19 mouse cellular contexts compared by ENCODE assay signal in genomic region chr1:36665165-36665723, GRCm38 (mm10). TPM values are rescaled to one million over a fixed set of nuclear protein-coding genes. Genes with fewer than 3 reads are reported as not detected.
DNase-seq lines count a peak whose midpoint lies in the region; ATAC-seq and TF ChIP-seq lines count a peak whose summit lies in the region.
"Had no signal": no experiment of that assay in that cellular context is flagged by ENCODE, and none has a peak within 500 bp of the region (broad histone marks: within the 10 kb centered on the region; RNA-seq: fewer than 3 reads in every experiment).

No protein-coding gene starts in this region.

- no peak overlapping the region for H3K27ac ChIP-seq in lung, embryonic 16.5 days (ENCODE audit: low read length)
- H3K27ac ChIP-seq in kidney, postnatal 0 days, result peak overlapping the region; percentile 75
- H3K27ac ChIP-seq in stomach, embryonic 16.5 days (ENCODE audit: low read length), result peak overlapping the region; percentile 71
- no peak overlapping the region for H3K27ac ChIP-seq in midbrain, postnatal 0 days (ENCODE audit: low read depth, low read length)
- H3K27ac ChIP-seq: forebrain, embryonic 12.5 days; hindbrain, embryonic 15.5 days; left cerebral cortex, adult 2 months; limb, embryonic 15.5 days; midbrain, embryonic 13.5 days had no signal

- no peak for TF ChIP-seq CTCF in kidney, postnatal 0 days (IDR thresholded peaks at IDR 0.05; ENCODE audit: low read depth)
- no peak for TF ChIP-seq CTCF in midbrain, postnatal 0 days (IDR thresholded peaks at IDR 0.05)

- no peak for DNase-seq in lung, postnatal 25 days (ENCODE audit: low spot score)
- DNase-seq in embryo, embryonic 10 days (ENCODE audit: low spot score), result peak; percentile 61
- peak; percentile 77 for DNase-seq in kidney, postnatal 0 days (ENCODE audit: low spot score)
- DNase-seq in midbrain, postnatal 0 days (ENCODE audit: low spot score), result no peak
- DNase-seq in natural killer cell, adult 2 months (ENCODE audit: low spot score in 2 of 2), result no peak
- DNase-seq: adrenal gland, adult 2 months; heart, adult 11 months had no signal

- no peaks in the 10 kb centered on the region for H3K9me3 ChIP-seq in lung, embryonic 16.5 days (ENCODE audit: control insufficient read depth, low read length)
- H3K9me3 ChIP-seq in kidney, postnatal 0 days (replicated peaks; ENCODE audit: low read length), result no peaks in the 10 kb centered on the region
- H3K9me3 ChIP-seq in stomach, embryonic 16.5 days (replicated peaks; ENCODE audit: control insufficient read depth, low read length), result no peaks in the 10 kb centered on the region
- no peaks in the 10 kb centered on the region for H3K9me3 ChIP-seq in midbrain, postnatal 0 days (ENCODE audit: low read length)
- H3K9me3 ChIP-seq: forebrain, embryonic 12.5 days; hindbrain, embryonic 15.5 days; limb, embryonic 15.5 days; midbrain, embryonic 13.5 days had no signal

- no peaks in the 10 kb centered on the region for H3K36me3 ChIP-seq in lung, embryonic 16.5 days (ENCODE audit: control insufficient read depth, insufficient read depth, low read length)
- no peaks in the 10 kb centered on the region for H3K36me3 ChIP-seq in kidney, postnatal 0 days (ENCODE audit: insufficient read depth, low read length)
- no peaks in the 10 kb centered on the region for H3K36me3 ChIP-seq in stomach, embryonic 16.5 days (ENCODE audit: control insufficient read depth, insufficient read depth, low read length)
- no peaks in the 10 kb centered on the region for H3K36me3 ChIP-seq in midbrain, postnatal 0 days (ENCODE audit: insufficient read depth, low read length)
- H3K36me3 ChIP-seq: forebrain, embryonic 12.5 days; hindbrain, embryonic 15.5 days; limb, embryonic 15.5 days; midbrain, embryonic 13.5 days had no signal

- no peak overlapping the region for H3K4me3 ChIP-seq in lung, embryonic 16.5 days (ENCODE audit: low read length)
- no peak overlapping the region for H3K4me3 ChIP-seq in kidney, postnatal 0 days (replicated peaks; ENCODE audit: low read depth, low read length)
- H3K4me3 ChIP-seq in stomach, embryonic 16.5 days (replicated peaks; ENCODE audit: low read length), result no peak overlapping the region
- no peak overlapping the region for H3K4me3 ChIP-seq in midbrain, postnatal 0 days (ENCODE audit: low read depth, low read length)
- H3K4me3 ChIP-seq: forebrain, embryonic 12.5 days; hindbrain, embryonic 15.5 days; left cerebral cortex, adult 2 months; limb, embryonic 15.5 days; midbrain, embryonic 13.5 days had no signal

- WGBS in lung, embryonic 16.5 days, result 60% methylated on average over 11 of the region's 11 CpGs
- 48% methylated on average over 11 of the region's 11 CpGs for WGBS in kidney, postnatal 0 days
- 60% methylated on average over 11 of the region's 11 CpGs for WGBS in stomach, embryonic 16.5 days
- 71% methylated on average over 11 of the region's 11 CpGs for WGBS in midbrain, postnatal 0 days

- H3K27me3 ChIP-seq in lung, embryonic 16.5 days (ENCODE audit: control insufficient read depth, insufficient read depth, low read depth, low read length), result no peaks in the 10 kb centered on the region
- no peaks in the 10 kb centered on the region for H3K27me3 ChIP-seq in kidney, postnatal 0 days (ENCODE audit: insufficient read depth, low read length)
- H3K27me3 ChIP-seq in stomach, embryonic 16.5 days (ENCODE audit: control insufficient read depth, insufficient read depth, low read length), result no peaks in the 10 kb centered on the region
- no peaks in the 10 kb centered on the region for H3K27me3 ChIP-seq in midbrain, postnatal 0 days (ENCODE audit: insufficient read depth, low read length)
- H3K27me3 ChIP-seq: forebrain, embryonic 12.5 days; hindbrain, embryonic 15.5 days; limb, embryonic 15.5 days; midbrain, embryonic 13.5 days had no signal

- 0 out of 2 replicates have a peak, but pooled peaks have one; percentile 15 for ATAC-seq in lung, embryonic 16.5 days (ENCODE audit: low read depth)
- ATAC-seq in kidney, postnatal 0 days (replicated peaks; ENCODE audit: low FRiP score, low read depth), result peak; percentile 85
- ATAC-seq in stomach, embryonic 16.5 days (ENCODE audit: insufficient read depth, low FRiP score), result peak; percentile 65; the same call in 1 of the 2 replicates
- no peak for ATAC-seq in midbrain, postnatal 0 days (ENCODE audit: low FRiP score)
- ATAC-seq: CD4-positive, CD25-positive, alpha-beta regulatory T cell, adult 4 months; midbrain, embryonic 13.5 days had no signal

- peaks cover 4% of the 10 kb centered on the region; the same call in 1 of the 2 replicates for H3K4me1 ChIP-seq in lung, embryonic 16.5 days (replicated peaks; ENCODE audit: control insufficient read depth, insufficient read depth, low read length)
- H3K4me1 ChIP-seq in kidney, postnatal 0 days (replicated peaks; ENCODE audit: insufficient read depth, low read length), result peaks cover 11% of the 10 kb centered on the region; the same call in 1 of the 2 replicates
- no peaks in the 10 kb centered on the region for H3K4me1 ChIP-seq in stomach, embryonic 16.5 days (ENCODE audit: control insufficient read depth, insufficient read depth, low read length)
- no peaks in the 10 kb centered on the region for H3K4me1 ChIP-seq in midbrain, postnatal 0 days (ENCODE audit: insufficient read depth, low read length)
- H3K4me1 ChIP-seq: forebrain, embryonic 12.5 days; hindbrain, embryonic 15.5 days; limb, embryonic 15.5 days; midbrain, embryonic 13.5 days had no signal

- no peak overlapping the region for H3K4me2 ChIP-seq in lung, embryonic 16.5 days (ENCODE audit: low read depth, low read length)
- H3K4me2 ChIP-seq in kidney, postnatal 0 days (ENCODE audit: low read length), result no peak overlapping the region
- H3K4me2 ChIP-seq in stomach, embryonic 16.5 days (ENCODE audit: low read depth, low read length), result no peak overlapping the region
- no peak overlapping the region for H3K4me2 ChIP-seq in midbrain, postnatal 0 days (ENCODE audit: low read depth, low read length, poor library complexity, severe bottlenecking)
- H3K4me2 ChIP-seq: forebrain, embryonic 12.5 days; hindbrain, embryonic 15.5 days; limb, embryonic 15.5 days; midbrain, embryonic 13.5 days had no signal

- no peak overlapping the region for H3K9ac ChIP-seq in lung, embryonic 16.5 days (ENCODE audit: low read length)
- H3K9ac ChIP-seq in kidney, postnatal 0 days (ENCODE audit: low read depth, low read length), result no peak overlapping the region
- H3K9ac ChIP-seq in stomach, embryonic 16.5 days (ENCODE audit: low read length), result no peak overlapping the region
- no peak overlapping the region for H3K9ac ChIP-seq in midbrain, postnatal 0 days (replicated peaks; ENCODE audit: low read length, poor library complexity, severe bottlenecking)
- H3K9ac ChIP-seq: forebrain, embryonic 12.5 days; hindbrain, embryonic 15.5 days; limb, embryonic 15.5 days; midbrain, embryonic 13.5 days had no signal

RNA-seq across cellular contexts. Expression of gene Fam178b, which starts 17.7 kb away (rescaled TPM):
- 4.4 and 5.5 TPM in 2 replicates for polyA plus RNA-seq in lung, embryonic 16.5 days (2015; fragmentation: Nextera tagmentation; extraction: Ambion mirVana)
- 1.0 and 1.6 TPM in 2 replicates for polyA plus RNA-seq in kidney, postnatal 0 days (2015; fragmentation: Nextera tagmentation; extraction: Ambion mirVana)
- polyA plus RNA-seq in stomach, embryonic 16.5 days (2015; fragmentation: Nextera tagmentation; extraction: Ambion mirVana), result 0.50 and 0.94 TPM in 2 replicates
- total RNA-seq in midbrain, postnatal 0 days (2014; rRNA removed), result not detected in 2 replicates
- 0.20 and 0.32 TPM in 2 replicates for polyA plus RNA-seq in midbrain, postnatal 0 days (2015; fragmentation: Nextera tagmentation; extraction: Ambion mirVana)
- total RNA-seq: layer of hippocampus, adult 18-20 months had no signal
- polyA plus RNA-seq: CD4-positive, CD25-positive, alpha-beta regulatory T cell, adult 4 months; hindbrain, embryonic 15.5 days; midbrain, embryonic 13.5 days; neural tube, embryonic 11.5 days had no signal

RNA-seq across cellular contexts. Expression of gene Cox5b, which starts 26.0 kb away (rescaled TPM):
- 514 and 543 TPM in 2 replicates for polyA plus RNA-seq in lung, embryonic 16.5 days (2015; fragmentation: Nextera tagmentation; extraction: Ambion mirVana)
- 1,072 and 1,147 TPM in 2 replicates for polyA plus RNA-seq in kidney, postnatal 0 days (2015; fragmentation: Nextera tagmentation; extraction: Ambion mirVana)
- 591 and 640 TPM in 2 replicates for polyA plus RNA-seq in stomach, embryonic 16.5 days (2015; fragmentation: Nextera tagmentation; extraction: Ambion mirVana)
- total RNA-seq in midbrain, postnatal 0 days (2014; rRNA removed), result 346 and 362 TPM in 2 replicates
- polyA plus RNA-seq in midbrain, postnatal 0 days (2015; fragmentation: Nextera tagmentation; extraction: Ambion mirVana), result 835 and 901 TPM in 2 replicates

RNA-seq across cellular contexts. Expression of gene 4933424G06Rik, which starts 44.7 kb away (rescaled TPM):
- not detected in 2 replicates for polyA plus RNA-seq in lung, embryonic 16.5 days (2015; fragmentation: Nextera tagmentation; extraction: Ambion mirVana)
- 0.11 TPM in 1 of 2 replicates, not detected in the other for polyA plus RNA-seq in kidney, postnatal 0 days (2015; fragmentation: Nextera tagmentation; extraction: Ambion mirVana)
- 0.13 TPM in 1 of 2 replicates, not detected in the other for polyA plus RNA-seq in stomach, embryonic 16.5 days (2015; fragmentation: Nextera tagmentation; extraction: Ambion mirVana)
- not detected in 2 replicates for total RNA-seq in midbrain, postnatal 0 days (2014; rRNA removed)
- 0.81 and 2.1 TPM in 2 replicates for polyA plus RNA-seq in midbrain, postnatal 0 days (2015; fragmentation: Nextera tagmentation; extraction: Ambion mirVana)
- total RNA-seq: adrenal gland, adult 2 months; layer of hippocampus, adult 18-20 months had no signal
- polyA plus RNA-seq: adrenal gland, adult 2 months; CD4-positive, CD25-positive, alpha-beta regulatory T cell, adult 4 months; heart, postnatal 0 days; neural tube, embryonic 11.5 days; small intestine, adult 2 months had no signal

RNA-seq across cellular contexts. Expression of gene Actr1b, which starts 49.0 kb away (rescaled TPM):
- 90.0 and 93.1 TPM in 2 replicates for polyA plus RNA-seq in lung, embryonic 16.5 days (2015; fragmentation: Nextera tagmentation; extraction: Ambion mirVana)
- 77.8 and 92.8 TPM in 2 replicates for polyA plus RNA-seq in kidney, postnatal 0 days (2015; fragmentation: Nextera tagmentation; extraction: Ambion mirVana)
- 95.3 and 103 TPM in 2 replicates for polyA plus RNA-seq in stomach, embryonic 16.5 days (2015; fragmentation: Nextera tagmentation; extraction: Ambion mirVana)
- total RNA-seq in midbrain, postnatal 0 days (2014; rRNA removed), result 139 TPM in 2 replicates
- polyA plus RNA-seq in midbrain, postnatal 0 days (2015; fragmentation: Nextera tagmentation; extraction: Ambion mirVana), result 113 and 120 TPM in 2 replicates

Comparison
In these comparisons a context has a peak if more than half of its experiments do, and no peak if none do; other contexts are left out.
1. H3K27ac ChIP-seq: peak in kidney, postnatal 0 days (single experiment) and stomach, embryonic 16.5 days (single experiment); none in lung, embryonic 16.5 days (single experiment) and midbrain, postnatal 0 days (single experiment).
2. DNase-seq: peak in embryo, embryonic 10 days (single experiment) and kidney, postnatal 0 days (single experiment); none in lung, postnatal 25 days (single experiment), midbrain, postnatal 0 days (single experiment) and natural killer cell, adult 2 months (0 of 2).